Mouse (Mus musculus) embryonic facial prominence, embryonic 10.5 days (tissue): ENCODE measurements around the gene Ifitm3. TPM values are rescaled to one million over a fixed set of nuclear protein-coding genes. Genes with fewer than 3 reads are reported as not detected.
"Not testable (repeated sequence)": the region's sequence is repeated elsewhere in the genome, so short reads cannot be mapped to it uniquely, and the experiment has no call there.

Source experiments
- DNase-seq: peaks from one replicate; pipeline ENCODE4 v3.0.0-alpha.2; 2017; ENCODE audit warnings: low spot score
- H3K27ac ChIP-seq: fragments of 300-500 bp; sonication (generic); replicated peaks from 2 replicates; pipeline ENCODE4 v1.5.1; 2016; ENCODE audit warnings: mild to moderate bottlenecking
- H3K27me3 ChIP-seq: fragments of 300-500 bp; sonication (generic); replicated peaks from 2 replicates; pipeline ENCODE4 v1.6.1; 2016; ENCODE audit warnings: low read depth, mild to moderate bottlenecking; ENCODE audit not compliant: poor library complexity, severe bottlenecking
- H3K36me3 ChIP-seq: fragments of 300-500 bp; sonication (generic); replicated peaks from 2 replicates; pipeline ENCODE4 v1.6.1; 2016; ENCODE audit warnings: mild to moderate bottlenecking, moderate library complexity
- H3K4me1 ChIP-seq: fragments of 300-500 bp; sonication (generic); 2 replicates; pipeline ENCODE4 v1.6.1; 2016
- H3K4me3 ChIP-seq: fragments of 300-500 bp; sonication (generic); 2 replicates; pipeline ENCODE4 v1.5.1; 2016; ENCODE audit warnings: mild to moderate bottlenecking, moderate library complexity
- H3K9me3 ChIP-seq: fragments of 300-500 bp; sonication (generic); 2 replicates; pipeline ENCODE4 v1.6.1; 2016; ENCODE audit warnings: mild to moderate bottlenecking
- WGBS: fragments of 180-500 bp; shearing (Covaris S2); methylation state at CpG from one replicate; pipeline ENCODE4 v1.1.7; 2016; 5-methylcytosine and 5-hydroxymethylcytosine counted together
- polyA plus RNA-seq: library from polyadenylated mRNA; unstranded; fragments of >200 nt; fragmentation: Nextera tagmentation; extraction: Ambion mirVana; gene quantifications from 2 replicates; pipeline ENCODE4 v1.2.1, GENCODE M21; 2016

Gene Ifitm3
- polyA plus RNA-seq, 1 experiment from 2014 or later, result 42.6 TPM

DNA sequence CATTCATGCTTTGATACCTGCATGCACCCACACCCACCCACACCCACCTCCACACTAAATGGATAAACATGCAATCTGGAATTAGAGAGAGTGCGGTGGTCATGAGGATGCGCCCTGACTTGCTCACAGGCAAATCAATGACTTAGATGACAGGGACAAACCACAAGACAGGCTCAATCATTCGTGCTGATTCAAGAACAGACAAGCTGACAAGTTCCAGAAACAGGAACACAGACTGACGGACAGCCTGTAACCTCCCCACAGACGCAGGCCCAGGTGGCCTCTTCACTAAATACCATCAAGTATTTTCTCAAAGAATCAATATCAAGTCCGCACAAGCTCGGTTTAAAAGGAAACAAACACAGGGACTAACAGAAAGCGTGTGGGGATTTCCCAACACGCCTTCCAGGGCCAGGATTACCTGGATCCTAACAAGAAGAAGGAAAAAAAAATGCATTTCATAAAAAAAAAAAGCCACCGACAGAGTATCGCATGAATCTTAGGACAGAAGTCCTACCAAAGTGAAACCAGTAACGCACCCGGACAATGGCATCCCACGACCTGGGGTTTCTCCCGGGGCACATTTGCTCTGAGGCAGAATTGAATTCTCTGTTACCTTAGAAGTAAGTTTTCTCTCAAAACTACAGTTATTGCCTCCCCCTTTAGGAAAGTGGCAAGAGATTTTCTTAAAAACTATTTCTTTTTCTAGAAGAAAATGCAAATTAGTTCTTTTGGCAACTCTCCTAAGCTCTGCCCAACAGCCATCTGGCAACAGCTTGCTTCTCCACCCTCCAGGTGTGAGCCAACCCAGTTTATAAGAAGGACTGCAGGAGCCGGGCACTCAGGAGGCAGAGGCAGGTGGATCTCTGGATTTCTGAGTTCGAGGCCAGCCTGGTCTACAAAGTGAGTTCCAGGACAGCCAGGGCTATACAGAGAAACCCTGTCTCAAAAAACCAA lies 23.1 kb downstream of the Ifitm3 start:
- H3K27ac ChIP-seq, result no peak overlapping the region
- WGBS, result 87% methylated on average over 17 of the region's 17 CpGs
- no peaks in the 10 kb centered on the region for H3K27me3 ChIP-seq
- peaks cover 16% of the 10 kb centered on the region for H3K4me1 ChIP-seq
- H3K9me3 ChIP-seq, result no peaks in the 10 kb centered on the region
- no peak for DNase-seq
- no peak overlapping the region for H3K4me3 ChIP-seq
- no peaks in the 10 kb centered on the region for H3K36me3 ChIP-seq

DNA sequence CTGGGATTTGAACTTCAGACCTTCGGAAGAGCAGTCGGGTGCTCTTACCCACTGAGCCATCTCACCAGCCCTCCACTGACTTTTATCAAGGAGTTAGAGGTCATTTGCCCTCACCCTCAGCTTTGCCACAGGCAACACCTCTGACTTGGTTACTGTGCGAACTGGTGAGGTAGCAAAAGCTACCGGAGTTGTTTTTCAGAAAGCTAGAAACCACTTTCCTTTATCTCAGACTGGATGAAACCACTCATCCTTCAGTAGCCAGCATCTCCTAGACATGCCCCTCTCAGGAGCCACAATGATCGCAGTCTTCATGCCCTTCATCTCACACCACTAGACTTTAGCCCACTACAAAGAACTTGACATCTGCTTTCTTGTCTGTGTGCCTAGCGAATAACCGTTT lies 27.6 kb downstream of the Ifitm3 start:
- Histone ChIP-seq H3K4me1 (no peaks in the 10 kb centered on the region), H3K9me3 (no peaks in the 10 kb centered on the region), H3K27ac (no peak overlapping the region), H3K36me3 (no peaks in the 10 kb centered on the region), H3K4me3 (no peak overlapping the region), H3K27me3 (no peaks in the 10 kb centered on the region)
- 91% methylated on average over 7 of the region's 7 CpGs for WGBS
- DNase-seq, result no peak

DNA sequence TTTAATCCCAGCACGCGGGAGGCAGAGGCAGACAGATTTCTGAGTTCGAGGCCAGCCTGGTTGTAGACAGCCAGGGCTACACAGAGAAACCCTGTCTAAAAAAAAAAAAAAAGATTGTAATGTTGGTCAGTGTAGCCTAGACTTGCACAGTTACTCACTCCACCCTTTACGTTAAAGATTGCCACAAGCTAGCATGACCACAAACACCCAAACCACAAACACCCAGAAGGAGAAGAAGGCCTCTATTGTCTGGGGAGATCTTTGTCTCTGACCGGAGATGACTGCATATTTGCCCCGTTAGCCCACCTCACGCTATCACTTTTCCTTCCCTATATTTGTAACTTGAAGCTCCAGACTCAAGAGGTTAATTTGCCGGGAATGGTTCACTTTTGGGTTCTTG lies 28.9 kb downstream of the Ifitm3 start:
- Histone ChIP-seq H3K4me3 (no peak overlapping the region), H3K36me3 (no peaks in the 10 kb centered on the region), H3K9me3 (no peaks in the 10 kb centered on the region), H3K27me3 (no peaks in the 10 kb centered on the region), H3K27ac (no peak overlapping the region), H3K4me1 (no peaks in the 10 kb centered on the region)
- WGBS, result 91% methylated on average over 8 of the region's 8 CpGs
- no peak for DNase-seq

DNA sequence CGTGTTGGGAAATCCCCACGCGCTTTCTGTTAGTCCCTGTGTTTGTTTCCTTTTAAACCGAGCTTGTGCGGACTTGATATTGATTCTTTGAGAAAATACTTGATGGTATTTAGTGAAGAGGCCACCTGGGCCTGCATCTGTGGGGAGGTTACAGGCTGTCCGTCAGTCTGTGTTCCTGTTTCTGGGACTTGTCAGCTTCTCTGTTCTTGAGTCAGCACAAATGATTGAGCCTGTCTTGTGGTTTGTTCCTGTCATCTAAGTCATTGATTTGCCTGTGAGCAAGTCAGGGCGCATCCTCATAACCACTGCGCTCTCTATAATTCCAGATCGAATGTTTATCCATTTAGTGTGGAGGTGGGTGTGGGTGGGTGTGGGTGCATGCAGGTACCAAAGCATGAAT lies 33.9 kb downstream of the Ifitm3 start:
- H3K27ac ChIP-seq, H3K36me3 ChIP-seq, H3K9me3 ChIP-seq, H3K4me3 ChIP-seq, DNase-seq: not testable (repeated sequence)
- WGBS, result 89% methylated on average over 9 of the region's 9 CpGs
- peaks cover 23% of the 10 kb centered on the region for H3K4me1 ChIP-seq
- peaks cover 12% of the 10 kb centered on the region; the same call in 1 of the 2 replicates for H3K27me3 ChIP-seq

DNA sequence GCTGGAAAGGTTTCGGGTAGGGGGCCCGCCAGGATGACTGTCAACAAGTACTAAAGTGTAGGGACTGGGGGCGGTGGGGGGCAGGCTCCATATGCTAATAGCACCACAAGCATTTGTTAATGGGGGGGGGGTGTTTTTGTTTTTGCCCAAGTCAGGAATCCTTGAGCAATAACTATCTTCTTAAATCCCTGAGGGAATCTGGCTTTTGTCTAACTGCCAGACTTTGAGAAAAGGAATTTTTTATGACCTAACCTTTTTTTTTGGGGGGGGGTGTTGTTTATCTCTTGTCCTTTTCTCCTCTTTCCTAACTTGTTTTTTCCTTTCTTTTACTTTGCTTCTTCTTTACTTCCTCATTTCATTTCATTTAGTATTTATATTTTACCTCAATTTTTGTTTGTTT lies 35.1 kb downstream of the Ifitm3 start:
- H3K4me3 ChIP-seq, result no peak overlapping the region
- WGBS, result 24% methylated on average over 3 of the region's 3 CpGs
- no peaks in the 10 kb centered on the region for H3K36me3 ChIP-seq
- no peak for DNase-seq
- no peaks in the 10 kb centered on the region for H3K9me3 ChIP-seq
- H3K27ac ChIP-seq, result no peak overlapping the region
- peaks cover 36% of the 10 kb centered on the region for H3K4me1 ChIP-seq
- H3K27me3 ChIP-seq, result peaks cover 19% of the 10 kb centered on the region

DNA sequence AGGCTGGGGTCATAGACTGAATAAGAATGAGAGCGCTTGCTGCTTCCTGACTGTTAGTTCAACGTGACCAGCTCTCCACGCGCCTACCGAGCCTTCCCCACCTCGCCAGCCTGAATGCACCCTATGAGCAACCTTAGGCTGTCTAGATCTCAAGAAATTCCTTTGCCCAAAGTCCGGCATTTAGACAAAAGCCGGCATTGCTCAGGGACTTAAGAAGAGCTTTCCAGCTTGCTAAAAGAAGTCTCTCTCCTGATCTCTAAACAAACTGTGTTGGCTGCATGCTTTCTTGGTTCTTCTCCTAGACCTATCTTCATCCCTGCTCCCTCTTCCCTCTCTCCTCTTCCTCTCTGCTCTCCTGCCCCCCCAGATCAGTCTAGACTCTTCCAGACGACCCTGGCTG lies 35.6 kb downstream of the Ifitm3 start:
- DNase-seq, result no peak
- 13% methylated on average over 9 of the region's 9 CpGs for WGBS
- Histone ChIP-seq H3K9me3 (no peaks in the 10 kb centered on the region), H3K36me3 (no peaks in the 10 kb centered on the region), H3K4me1 (peaks cover 38% of the 10 kb centered on the region), H3K27me3 (peaks cover 24% of the 10 kb centered on the region), H3K27ac (0 out of 2 replicates have a peak overlapping the region, but pooled peaks have one; percentile 37), H3K4me3 (0 out of 2 replicates have a peak overlapping the region, but pooled peaks have one; percentile 3)

DNA sequence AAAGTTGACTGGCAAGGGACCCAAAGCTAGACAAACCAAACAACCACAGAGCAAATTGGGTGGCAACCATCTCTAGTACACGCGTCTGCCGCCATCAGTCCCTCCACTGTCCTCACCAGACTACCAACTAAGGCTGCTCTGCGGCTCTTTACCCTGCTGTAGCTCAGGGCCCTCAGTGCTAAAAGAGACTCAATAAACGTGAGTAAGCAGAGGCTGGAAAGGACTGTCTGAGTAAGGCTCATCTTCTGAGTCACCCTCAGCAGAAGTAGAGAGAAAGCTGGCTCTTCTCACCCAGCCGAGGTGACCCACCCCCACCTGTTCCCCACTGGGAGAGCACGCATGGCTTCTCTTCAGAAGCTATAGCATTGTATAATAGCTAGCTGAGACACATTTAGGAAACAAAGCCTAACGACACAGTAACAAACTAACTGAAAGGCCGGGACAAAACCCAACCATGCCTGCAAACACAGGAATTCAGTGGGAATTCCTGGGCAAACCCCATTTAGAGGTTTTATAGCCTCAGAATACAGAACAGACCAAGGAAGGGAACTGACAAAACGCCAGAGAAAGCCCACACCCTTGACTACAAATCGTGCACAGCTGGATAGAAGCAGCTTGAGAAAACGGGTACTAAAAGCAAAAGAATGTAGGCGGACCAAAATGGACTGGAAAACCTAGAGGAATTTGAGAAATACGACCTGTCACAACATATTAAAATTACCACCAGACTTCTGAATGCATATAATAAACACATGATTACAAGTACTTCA lies 37.0 kb downstream of the Ifitm3 start:
- peaks cover 41% of the 10 kb centered on the region for H3K4me1 ChIP-seq
- no peaks in the 10 kb centered on the region for H3K36me3 ChIP-seq
- H3K27ac ChIP-seq, result peak overlapping the region; percentile 54; the same call in 1 of the 2 replicates
- H3K4me3 ChIP-seq, result no peak overlapping the region
- H3K9me3 ChIP-seq, result no peaks in the 10 kb centered on the region
- WGBS, result 37% methylated on average over 14 of the region's 14 CpGs
- peaks cover 36% of the 10 kb centered on the region for H3K27me3 ChIP-seq
- DNase-seq, result no peak

DNA sequence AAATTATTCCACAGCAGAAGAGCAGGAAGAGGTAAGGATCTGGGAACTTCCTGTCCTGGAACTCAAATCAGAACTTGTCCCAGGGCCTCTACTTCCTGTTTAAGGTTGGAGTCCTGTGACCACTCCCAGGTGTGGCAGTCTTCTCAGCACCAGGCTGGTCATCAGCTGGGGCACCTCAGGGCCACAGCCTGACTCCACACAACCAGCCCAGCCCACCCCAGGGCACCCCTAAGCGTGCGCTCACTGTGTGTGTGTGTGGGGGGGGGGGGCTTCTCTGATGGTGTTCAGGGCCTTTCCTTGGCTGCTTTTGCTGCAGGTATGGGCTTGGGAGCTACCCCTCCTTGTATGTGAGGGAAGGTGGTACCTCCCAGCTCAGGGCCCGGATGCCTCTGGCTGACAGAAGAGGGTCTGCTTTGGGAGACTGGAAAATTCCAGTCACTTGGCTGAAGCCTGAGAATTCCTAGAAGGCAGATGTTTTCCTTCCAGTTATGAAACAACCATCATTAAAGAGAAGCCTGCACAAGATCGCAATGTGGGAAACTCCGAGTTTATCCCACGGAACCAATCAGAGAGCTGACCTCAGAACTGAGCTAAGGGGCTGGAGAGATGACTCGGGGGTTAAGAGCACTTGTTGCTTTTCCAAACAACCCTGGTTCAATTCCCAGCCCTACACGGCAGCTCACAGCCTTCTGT lies 38.9 kb downstream of the Ifitm3 start:
- no peak for DNase-seq
- H3K4me3 ChIP-seq, result no peak overlapping the region
- no peaks in the 10 kb centered on the region for H3K9me3 ChIP-seq
- H3K27me3 ChIP-seq, result peaks cover 36% of the 10 kb centered on the region
- H3K4me1 ChIP-seq, result peaks cover 55% of the 10 kb centered on the region
- H3K36me3 ChIP-seq, result no peaks in the 10 kb centered on the region
- H3K27ac ChIP-seq, result no peak overlapping the region; the same call in 1 of the 2 replicates
- 84% methylated on average over 8 of the region's 8 CpGs for WGBS

DNA sequence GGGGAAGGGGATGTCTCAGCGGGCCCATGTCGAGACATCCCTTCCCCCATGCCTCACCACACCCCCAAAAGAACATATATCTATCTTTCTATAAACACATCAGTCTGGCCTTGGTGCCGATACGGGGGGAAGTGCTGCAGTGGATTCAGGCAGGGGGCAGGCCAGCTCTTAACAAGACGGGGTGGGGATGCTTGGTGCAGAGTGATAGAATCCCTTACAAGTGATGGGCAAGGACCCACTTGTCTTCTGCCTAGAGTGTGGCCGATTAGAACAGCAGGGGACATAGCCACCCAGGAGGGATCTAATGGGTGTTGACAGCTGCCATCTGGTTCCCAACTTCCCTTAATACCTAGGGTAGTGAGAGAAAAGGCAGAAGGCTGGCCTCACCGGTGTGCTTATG lies 39.6 kb downstream of the Ifitm3 start:
- Histone ChIP-seq H3K36me3 (no peaks in the 10 kb centered on the region), H3K27me3 (peaks cover 36% of the 10 kb centered on the region)
- WGBS, result 55% methylated on average over 7 of the region's 7 CpGs

DNA sequence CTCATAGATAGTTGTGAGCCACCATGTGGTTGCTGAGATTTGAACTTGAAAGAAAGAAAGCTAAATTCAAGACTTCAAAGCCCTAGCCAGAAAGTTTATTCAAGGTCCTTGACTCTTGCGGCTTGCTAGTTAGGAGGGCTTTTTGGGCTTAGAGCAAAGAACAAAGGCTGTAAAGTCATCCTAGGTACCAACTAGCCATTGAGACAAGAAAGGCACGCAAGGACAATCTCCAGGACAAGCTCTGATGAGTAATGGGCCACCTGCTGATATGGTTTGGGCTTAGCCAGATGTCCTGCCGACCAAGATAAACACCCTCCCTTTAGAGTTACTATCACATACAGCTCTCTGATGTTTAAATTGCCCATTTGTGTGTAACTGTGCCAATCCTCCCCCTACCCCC lies 41.9 kb downstream of the Ifitm3 start:
- not testable (repeated sequence) for DNase-seq, H3K36me3 ChIP-seq, H3K4me3 ChIP-seq, H3K9me3 ChIP-seq, H3K27ac ChIP-seq
- peaks cover 41% of the 10 kb centered on the region for H3K4me1 ChIP-seq
- 25% methylated on average over 3 of the region's 3 CpGs for whole genome bisulfite sequencing
- H3K27me3 ChIP-seq, result peaks cover 25% of the 10 kb centered on the region

More for the DNA sequence above, 39.6 kb downstream of the Ifitm3 start:
- no peak for DNase-seq
- no peak overlapping the region for H3K4me3 ChIP-seq
- H3K9me3 ChIP-seq, result no peaks in the 10 kb centered on the region
- peaks cover 55% of the 10 kb centered on the region for H3K4me1 ChIP-seq
- H3K27ac ChIP-seq, result no peak overlapping the region

DNA sequence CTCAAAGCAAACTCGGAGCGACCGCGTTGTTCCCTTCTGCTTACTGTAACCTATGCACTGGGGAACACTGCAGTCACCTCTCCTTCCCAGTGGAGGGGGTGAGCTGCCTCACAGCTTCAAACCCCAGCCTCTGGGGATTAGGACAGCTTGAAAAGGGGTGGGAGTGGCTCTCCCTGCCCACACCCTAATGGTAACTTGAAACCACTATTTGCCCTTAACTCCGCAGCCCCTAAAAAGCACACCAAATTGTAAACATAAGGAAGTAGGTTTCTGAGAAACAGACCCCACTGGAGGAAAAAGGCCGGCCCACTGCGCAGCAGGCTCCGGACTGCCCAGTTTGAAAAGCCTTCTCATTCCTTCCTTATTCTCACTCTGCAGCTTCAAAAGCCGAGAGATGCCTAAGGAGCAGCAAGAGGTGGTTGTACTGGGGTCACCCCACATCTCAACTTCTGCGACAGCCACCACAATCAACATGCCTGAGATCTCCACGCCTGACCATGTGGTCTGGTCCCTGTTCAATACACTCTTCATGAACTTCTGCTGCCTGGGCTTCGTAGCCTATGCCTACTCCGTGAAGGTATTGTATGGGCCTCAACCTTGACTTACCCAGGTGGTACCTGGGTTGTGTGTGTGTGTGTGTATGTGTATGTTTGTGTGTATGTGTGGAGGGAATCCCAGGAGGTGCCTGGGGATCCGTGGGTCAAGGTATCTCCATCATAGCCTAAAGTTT lies 42.5 kb downstream of the Ifitm3 start:
- 7% methylated on average over 14 of the region's 14 CpGs for WGBS
- DNase-seq, result peak; percentile 46
- Histone ChIP-seq H3K9me3 (no peaks in the 10 kb centered on the region), H3K27me3 (peaks cover 25% of the 10 kb centered on the region), H3K27ac (peak overlapping the region; percentile 11), H3K4me1 (peaks cover 34% of the 10 kb centered on the region), H3K4me3 (peak overlapping the region; percentile 34), H3K36me3 (no peaks in the 10 kb centered on the region)

DNA sequence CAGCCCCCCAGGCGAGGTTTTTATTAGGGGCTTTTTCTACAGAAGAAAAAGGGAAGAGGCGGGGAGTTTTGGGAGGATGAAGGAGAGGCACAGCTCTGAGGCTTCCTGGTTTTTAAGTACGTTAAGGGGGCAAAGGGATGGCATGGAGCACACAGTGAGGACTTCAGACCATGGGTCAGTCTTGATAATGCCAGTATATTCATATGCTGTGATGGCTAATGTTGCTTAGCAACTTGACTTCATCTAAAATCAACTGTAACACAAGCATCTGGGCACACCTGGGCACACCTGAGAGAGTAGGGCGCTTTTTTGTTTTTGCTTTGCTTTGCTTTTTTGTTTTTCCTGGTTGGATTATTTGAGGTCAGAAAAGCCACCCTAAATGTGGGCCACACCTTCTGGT lies 43.6 kb downstream of the Ifitm3 start, which contains the start of gene Ifitm1:
Ifitm1 (plus strand) TSS at position 301 of the 400 bp plus-strand sequence.
- H3K9me3 ChIP-seq, result no peaks in the 10 kb centered on the region
- H3K27me3 ChIP-seq, result peaks cover 25% of the 10 kb centered on the region
- 78% methylated on average over 4 of the region's 4 CpGs for WGBS
- peaks cover 34% of the 10 kb centered on the region for H3K4me1 ChIP-seq
- DNase-seq, result no peak
- H3K4me3 ChIP-seq, result peak within 1 kb of the TSS; percentile 34
- no peaks in the 10 kb centered on the region for H3K36me3 ChIP-seq
- peak within 1 kb of the TSS; percentile 11 for H3K27ac ChIP-seq
